Mouse (Mus musculus) intestine, embryonic 16.5 days (tissue): Measurements from ENCODE around the gene H2afj. TPM values are rescaled to one million over a fixed set of nuclear protein-coding genes. Genes with fewer than 3 reads are reported as not detected.

ENCODE experiments used
- ATAC-seq: fragments of 200-750 bp; cut with Nextera tagmentation; 2 replicates; pipeline ENCODE4 v1.8.0; 2017; ENCODE audit warnings: moderate TSS enrichment, moderate library complexity
- H3K27ac ChIP-seq: fragments of 300-500 bp; sonication (generic); 2 replicates; pipeline ENCODE4 v1.5.1; 2014; ENCODE audit warnings: mild to moderate bottlenecking, low read length
- H3K27me3 ChIP-seq: fragments of 300-500 bp; sonication (generic); replicated peaks from 2 replicates; pipeline ENCODE4 v1.6.1; 2014; ENCODE audit warnings: low read length, control low read depth, mixed read lengths; ENCODE audit not compliant: control insufficient read depth, insufficient read depth
- H3K36me3 ChIP-seq: fragments of 300-500 bp; sonication (generic); 2 replicates; pipeline ENCODE4 v1.6.1; 2014; ENCODE audit warnings: low read length, control low read depth; ENCODE audit not compliant: control insufficient read depth, insufficient read depth
- H3K4me1 ChIP-seq: fragments of 300-500 bp; sonication (generic); 2 replicates; pipeline ENCODE4 v1.6.1; 2014; ENCODE audit warnings: low read length, control low read depth, mixed read lengths; ENCODE audit not compliant: control insufficient read depth, insufficient read depth
- H3K4me2 ChIP-seq: fragments of 300-500 bp; sonication (generic); 2 replicates; pipeline ENCODE4 v1.6.1; 2014; ENCODE audit warnings: low read depth, low read length, control low read depth
- H3K4me3 ChIP-seq: fragments of 300-500 bp; sonication (generic); 2 replicates; pipeline ENCODE4 v1.5.1; 2014; ENCODE audit warnings: mild to moderate bottlenecking, low read length
- H3K9ac ChIP-seq: fragments of 300-500 bp; sonication (generic); 2 replicates; pipeline ENCODE4 v1.6.1; 2014; ENCODE audit warnings: low read depth, low read length
- H3K9me3 ChIP-seq: fragments of 300-500 bp; sonication (generic); 2 replicates; pipeline ENCODE4 v1.6.1; 2016; ENCODE audit warnings: low read length, control low read depth; ENCODE audit not compliant: control insufficient read depth
- WGBS: fragments of 180-500 bp; shearing (Covaris S2); extraction: QIAGEN DNeasy Blood & Tissue Kit; methylation state at CpG from one replicate; pipeline ENCODE4 v1.1.7; 2014; 5-methylcytosine and 5-hydroxymethylcytosine counted together
- microRNA-seq: library from miRNA; unstranded; fragments of <30 nt; microRNA quantifications from one replicate; pipeline ENCODE4, GENCODE M21; 2016
- polyA plus RNA-seq: library from polyadenylated mRNA; unstranded; fragments of >200 nt; fragmentation: Nextera tagmentation; extraction: Ambion mirVana; gene quantifications from 2 replicates; pipeline ENCODE4 v1.2.1, GENCODE M21; 2015

H2afj gene
- polyA plus RNA-seq, 1 experiment from 2014 or later, result 222 TPM

GRCm38 (mm10) chr6:136857873-136858260 lies 49.8 kb downstream of the H2afj start:
- Histone ChIP-seq H3K4me1 (peaks cover 17% of the 10 kb centered on the region), H3K4me2 (peak overlapping the region; percentile 15), H3K9me3 (no peaks in the 10 kb centered on the region), H3K4me3 (0 out of 2 replicates have a peak overlapping the region, but pooled peaks have one; percentile 4), H3K9ac (peak overlapping the region; percentile 55; the same call in 1 of the 2 replicates), H3K36me3 (no peaks in the 10 kb centered on the region), H3K27ac (peak overlapping the region; percentile 74), H3K27me3 (no peaks in the 10 kb centered on the region)
- 18% methylated on average over 11 of the region's 11 CpGs for whole genome bisulfite sequencing
- peak; percentile 64 for ATAC-seq

GRCm38 (mm10) chr6:136858420-136858819 lies 50.4 kb downstream of the H2afj start:
- no peak for ATAC-seq
- no peak overlapping the region for H3K9ac ChIP-seq
- H3K9me3 ChIP-seq, result no peaks in the 10 kb centered on the region
- H3K36me3 ChIP-seq, result no peaks in the 10 kb centered on the region
- H3K4me3 ChIP-seq, result no peak overlapping the region
- H3K4me1 ChIP-seq, result peaks cover 17% of the 10 kb centered on the region
- H3K27ac ChIP-seq, result peak overlapping the region; percentile 43; the same call in 1 of the 2 replicates
- WGBS, result 46% methylated on average over 8 of the region's 8 CpGs
- no peak overlapping the region for H3K4me2 ChIP-seq
- H3K27me3 ChIP-seq, result no peaks in the 10 kb centered on the region

Small RNAs within 50 kb of the gene (microRNA-seq; reads per million reads assigned to microRNA genes)
- not detected for gene Gm44364

Other genes with a start within 250 kb of the H2afj start
- 32.8 and 42.1 TPM in 2 replicates for gene Plbd1, start 146.3 kb upstream of the H2afj start, polyA plus RNA-seq
- gene Gucy2c, start 26.5 kb upstream of the H2afj start, polyA plus RNA-seq, result 91.5 and 109 TPM in 2 replicates
- 0.40 and 0.49 TPM in 2 replicates for gene Hist4h4, start 3.8 kb upstream of the H2afj start, polyA plus RNA-seq
- 0.65 and 0.93 TPM in 2 replicates for gene BC049715, start 19.4 kb downstream of the H2afj start, polyA plus RNA-seq
- 82.1 and 82.3 TPM in 2 replicates for gene Wbp11, start 20.0 kb downstream of the H2afj start, polyA plus RNA-seq
- gene Smco3, start 27.2 kb downstream of the H2afj start, polyA plus RNA-seq, result 2.4 and 2.6 TPM in 2 replicates
- 2.8 and 3.1 TPM in 2 replicates for gene Art4, start 49.5 kb downstream of the H2afj start, polyA plus RNA-seq
- 93.4 and 97.1 TPM in 2 replicates for gene Mgp, start 67.6 kb downstream of the H2afj start, polyA plus RNA-seq
- 23.9 and 28.7 TPM in 2 replicates for gene Erp27, start 113.9 kb downstream of the H2afj start, polyA plus RNA-seq
- 0.40 TPM in 1 of 2 replicates, not detected in the other for gene Pde6h, start 115.6 kb downstream of the H2afj start, polyA plus RNA-seq
- gene Arhgdib, start 133.7 kb downstream of the H2afj start, polyA plus RNA-seq, result 42.1 and 44.0 TPM in 2 replicates